Mouse (Mus musculus) lung, postnatal 0 days (tissue): ENCODE measurements around the gene Plekha5.

ENCODE experiments used
- CTCF ChIP-seq: IDR thresholded peaks from 2 replicates; pipeline ENCODE4 v1.5.1; 2016; ENCODE audit warnings: antibody characterized with exemption, mild to moderate bottlenecking
- EP300 ChIP-seq: IDR thresholded peaks from 2 replicates; pipeline ENCODE4 v1.6.1; 2016; ENCODE audit warnings: antibody characterized with exemption, mild to moderate bottlenecking, control low read depth

- no peak for TF ChIP-seq EP300
- TF ChIP-seq CTCF = no peak
Measured at GRCm38 (mm10) chr6:140521832-140522231, 98.0 kb downstream of the Plekha5 start.
